Mouse (Mus musculus) spleen, postnatal 10 days (tissue): ENCODE measurements at regions not wholly inside any gene's neighbourhood (a gene's known extent, or its start where the extent isn't known, plus 50 kb on each side); places are given as distances from the start of the nearest gene placed in this dataset.

Source experiments
- DNase-seq, 2 experiments: peaks; one replicate each; pipeline ENCODE4 v3.0.0; 2021 to 2022; ENCODE audit warnings: low spot score in 2 of 2

GRCm38 (mm10) chr11:117413133-117413532, 71.0 kb upstream of the Gm11733 start:
- DNase-seq, result no peak

- no peak for DNase-seq
These were observed 70.0 kb upstream of the Gm11733 start for GRCm38 (mm10) chr11:117413942-117414705.

GRCm38 (mm10) chr11:117414871-117415323, 69.3 kb upstream of the Gm11733 start:
- peak in 1 of 2 experiments; percentile 41 for DNase-seq

- no peak for DNase-seq
These were observed 68.7 kb upstream of the Gm11733 start for GRCm38 (mm10) chr11:117415466-117415865.

GRCm38 (mm10) chr11:117415955-117416354, 68.2 kb upstream of the Gm11733 start:
- DNase-seq, result peak in 1 of 2 experiments; percentile 68

- no peak for DNase-seq
These were observed 67.0 kb upstream of the Gm11733 start for GRCm38 (mm10) chr11:117416984-117417670.

- no peak for DNase-seq
These were observed 66.1 kb upstream of the Gm11733 start for GRCm38 (mm10) chr11:117417959-117418574.

- DNase-seq, result no peak
These were observed 65.2 kb upstream of the Gm11733 start for GRCm38 (mm10) chr11:117418939-117419338.

- DNase-seq, result no peak
These were observed 64.7 kb upstream of the Gm11733 start for GRCm38 (mm10) chr11:117419351-117419969.

GRCm38 (mm10) chr11:117422713-117423112, 61.5 kb upstream of the Gm11733 start:
- no peak for DNase-seq

GRCm38 (mm10) chr11:117423422-117423821, 60.7 kb upstream of the Gm11733 start:
- no peak for DNase-seq

- no peak for DNase-seq
These were observed 58.7 kb upstream of the Gm11733 start for GRCm38 (mm10) chr11:117425466-117425865.

GRCm38 (mm10) chr11:117425927-117426326, 58.2 kb upstream of the Gm11733 start:
- DNase-seq, result peak in 1 of 2 experiments; percentile 40

GRCm38 (mm10) chr11:117426651-117427050, 57.5 kb upstream of the Gm11733 start:
- DNase-seq, result no peak

- no peak for DNase-seq
These were observed 56.2 kb upstream of the Gm11733 start for GRCm38 (mm10) chr11:117427808-117428510.

- DNase-seq, result no peak
These were observed 54.8 kb upstream of the Gm11733 start for GRCm38 (mm10) chr11:117429326-117429752.

- DNase-seq, result no peak
These were observed 54.3 kb upstream of the Gm11733 start for GRCm38 (mm10) chr11:117429894-117430293.

- DNase-seq, result peak in 1 of 2 experiments; percentile 37
These were observed 50.1 kb upstream of the Gm11733 start for GRCm38 (mm10) chr11:117434056-117434455.
